Mouse (Mus musculus) inflammation-experienced regulatory T-cells, adult 6 months (primary cell): Measurements from ENCODE around the gene Ttyh3. TPM values are rescaled to one million over a fixed set of nuclear protein-coding genes. Genes with fewer than 3 reads are reported as not detected.

Experiments used
- ATAC-seq: one replicate; pipeline ENCODE4 v1.8.0; 2017
- polyA plus RNA-seq, 3 experiments: library from polyadenylated mRNA; unstranded; fragments of 100-300 nt; shearing (Covaris generic); gene quantifications; one replicate each; pipeline ENCODE4 v1.2.1; 2017

Ttyh3 gene
- polyA plus RNA-seq, 3 experiments from 2014 or later, result 2.8 to 4.2 (median 3.7) TPM

DNA sequence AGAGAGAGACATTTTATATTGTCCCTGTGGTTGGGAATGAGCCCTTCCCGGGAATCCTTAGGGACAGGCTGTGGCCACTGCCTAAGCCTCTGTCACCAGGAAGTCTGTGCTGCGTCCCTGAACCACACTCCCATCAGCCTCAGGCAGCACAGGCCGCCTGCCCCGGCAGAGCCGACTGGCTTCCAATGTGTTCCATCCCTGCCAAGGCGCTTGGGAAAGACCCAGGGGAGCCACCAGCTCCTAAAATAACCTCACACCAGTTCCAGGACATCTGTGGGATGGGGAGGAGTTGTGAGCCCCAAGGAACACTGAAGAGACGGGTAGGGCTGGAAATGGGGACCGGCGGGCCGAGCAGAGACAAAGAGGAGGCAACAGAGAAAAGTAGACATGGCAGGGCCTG lies 77.2 kb downstream of the Ttyh3 start:
- ATAC-seq, result no peak

DNA sequence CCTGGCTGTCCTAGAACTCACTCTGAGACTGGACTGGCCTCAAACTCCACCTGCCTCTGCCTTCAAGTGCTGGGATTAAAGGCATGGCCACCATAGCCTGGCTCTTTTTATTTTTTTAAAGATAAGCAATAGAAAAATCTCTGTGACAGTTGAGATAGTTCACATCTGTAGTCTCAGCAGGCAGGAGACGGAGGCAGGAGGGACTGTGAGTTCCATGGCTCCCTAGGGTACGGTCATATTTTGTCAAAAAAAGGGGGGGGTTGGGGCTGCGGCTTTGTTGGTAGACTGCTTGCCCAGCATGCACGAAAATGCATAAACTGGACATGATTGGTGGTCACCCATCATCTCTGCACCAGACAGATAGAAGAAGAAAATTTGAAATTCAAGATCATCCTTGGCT lies 77.6 kb downstream of the Ttyh3 start:
- ATAC-seq, result no peak

Other genes with a start within 250 kb of the Ttyh3 start
- gene Eif3b, start 229.7 kb downstream of the Ttyh3 start, polyA plus RNA-seq, result 10 to 100 TPM; 25.8 to 31.8 (median 29.5) TPM
- not detected for gene Gm4869, start 203.4 kb downstream of the Ttyh3 start, polyA plus RNA-seq
- 10 to 100 TPM; 25.6 to 35.2 (median 33.2) TPM for gene Chst12, start 143.5 kb downstream of the Ttyh3 start, polyA plus RNA-seq
- 1 to 10 TPM; 1.2 to 5.5 (median 1.9) TPM for gene Grifin, start 84.0 kb downstream of the Ttyh3 start, polyA plus RNA-seq
- gene Lfng, start 41.7 kb downstream of the Ttyh3 start, polyA plus RNA-seq, result 10 to 100 TPM; 16.8 to 44.8 (median 23.1) TPM
- 10 to 100 TPM; 22.6 to 30.2 (median 27.3) TPM for gene Iqce, start 53.3 kb upstream of the Ttyh3 start, polyA plus RNA-seq
- gene Brat1, start 56.0 kb upstream of the Ttyh3 start, polyA plus RNA-seq, result 10 to 100 TPM; 14.0 to 14.1 (median 14.1) TPM
- gene Amz1, start 75.1 kb upstream of the Ttyh3 start, polyA plus RNA-seq, result under 1 TPM; 0.41 to 0.50 (median 0.44) TPM
- 1 to 10 TPM; 2.1 to 6.0 (median 5.9) TPM for gene Gna12, start 181.4 kb upstream of the Ttyh3 start, polyA plus RNA-seq